Mouse (Mus musculus): Measurements from ENCODE around the gene Stx8.

GRCm38 (mm10) chr11:68196566-68196965 lies 230.6 kb downstream of the Stx8 start:
- no peak for TF ChIP-seq CTCF (IDR thresholded peaks at IDR 0.05; ENCODE audit: low read depth)
- no peak for TF ChIP-seq EP300 (optimal IDR thresholded peaks at IDR 0.05)

All from stomach, postnatal 0 days (tissue).